Mouse (Mus musculus) hindbrain, embryonic 13.5 days (tissue): ENCODE results near the gene Trpm8. TPM values are rescaled to one million over a fixed set of nuclear protein-coding genes. Genes with fewer than 3 reads are reported as not detected.

ENCODE experiments used
- ATAC-seq: fragments of 200-750 bp; cut with Nextera tagmentation; 2 replicates; pipeline ENCODE4 v1.8.0; 2017; ENCODE audit warnings: moderate TSS enrichment; ENCODE audit not compliant: low FRiP score
- H3K27ac ChIP-seq: fragments of 300-500 bp; sonication (generic); 2 replicates; pipeline ENCODE4 v1.5.1; 2015; ENCODE audit warnings: inconsistent platforms, mild to moderate bottlenecking, moderate library complexity
- H3K27me3 ChIP-seq: fragments of 300-500 bp; sonication (generic); 2 replicates; pipeline ENCODE4 v1.6.1; 2015; ENCODE audit warnings: mild to moderate bottlenecking, inconsistent platforms
- H3K36me3 ChIP-seq: fragments of 300-500 bp; sonication (generic); 2 replicates; pipeline ENCODE4 v1.6.1; 2015; ENCODE audit warnings: mild to moderate bottlenecking, inconsistent platforms
- H3K4me1 ChIP-seq: fragments of 300-500 bp; sonication (generic); replicated peaks from 2 replicates; pipeline ENCODE4 v1.6.1; 2015; ENCODE audit warnings: inconsistent platforms
- H3K4me2 ChIP-seq: fragments of 300-500 bp; sonication (generic); 2 replicates; pipeline ENCODE4 v1.6.1; 2015; ENCODE audit warnings: inconsistent platforms, mild to moderate bottlenecking, moderate library complexity
- H3K4me3 ChIP-seq: fragments of 300-500 bp; sonication (generic); 2 replicates; pipeline ENCODE4 v1.5.1; 2015; ENCODE audit warnings: mild to moderate bottlenecking, inconsistent platforms
- H3K9ac ChIP-seq: fragments of 300-500 bp; sonication (generic); 2 replicates; pipeline ENCODE4 v1.6.1; 2015; ENCODE audit warnings: mild to moderate bottlenecking, inconsistent platforms
- H3K9me3 ChIP-seq: fragments of 300-500 bp; sonication (generic); 2 replicates; pipeline ENCODE4 v1.6.1; 2016; ENCODE audit warnings: inconsistent platforms
- WGBS: fragments of 180-500 bp; shearing (Covaris S2); methylation state at CpG from one replicate; pipeline ENCODE4 v1.1.7; 2015; 5-methylcytosine and 5-hydroxymethylcytosine counted together
- polyA plus RNA-seq: library from polyadenylated mRNA; unstranded; fragments of >200 nt; fragmentation: Nextera tagmentation; extraction: Ambion mirVana; gene quantifications from 2 replicates; pipeline ENCODE4 v1.2.1, GENCODE M21; 2015

Gene Trpm8
- polyA plus RNA-seq, 1 experiment from 2014 or later = 0.04 TPM

DNA sequence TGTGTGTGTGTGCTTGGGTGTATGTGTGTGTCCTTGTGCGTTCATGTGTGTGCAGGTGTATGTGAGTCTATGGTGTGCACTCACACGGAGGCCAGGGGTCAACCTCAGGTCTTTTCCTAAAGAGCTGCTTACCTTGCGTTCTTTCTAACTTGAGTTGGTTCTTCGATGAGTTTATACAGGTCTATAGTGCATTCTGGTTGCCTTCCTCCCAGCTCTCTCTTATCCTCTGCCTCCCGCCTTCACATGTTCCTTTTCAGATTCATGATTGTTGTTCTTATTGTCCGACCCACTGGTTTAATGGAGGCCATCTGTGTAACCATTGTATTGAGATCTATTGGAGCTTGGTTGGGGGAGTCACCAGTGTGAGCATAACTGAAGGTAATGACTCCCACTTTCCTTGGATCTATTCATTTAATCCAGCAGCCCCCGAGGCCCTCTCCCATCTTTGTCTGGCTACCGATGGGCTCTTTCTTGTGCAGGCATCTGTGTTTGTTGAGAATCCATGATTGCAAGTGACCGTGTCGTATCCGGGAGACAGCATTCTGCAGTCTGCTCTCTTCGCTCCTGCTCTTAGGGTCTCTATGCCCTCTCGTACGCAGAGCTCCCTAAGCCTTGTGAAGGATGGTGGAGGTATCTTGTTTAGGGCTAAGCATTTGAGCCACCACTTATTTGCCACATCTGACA is 24.7 kb downstream of the Trpm8 start:
- H3K9ac ChIP-seq = no peak overlapping the region
- H3K36me3 ChIP-seq = no peaks in the 10 kb centered on the region
- H3K4me2 ChIP-seq = no peak overlapping the region
- H3K9me3 ChIP-seq = peaks cover 91% of the 10 kb centered on the region
- H3K4me3 ChIP-seq = no peak overlapping the region
- no peak overlapping the region for H3K27ac ChIP-seq
- H3K4me1 ChIP-seq = no peaks in the 10 kb centered on the region
- H3K27me3 ChIP-seq = no peaks in the 10 kb centered on the region
- 61% methylated on average over 14 of the region's 14 CpGs for WGBS
- no peak for ATAC-seq

DNA sequence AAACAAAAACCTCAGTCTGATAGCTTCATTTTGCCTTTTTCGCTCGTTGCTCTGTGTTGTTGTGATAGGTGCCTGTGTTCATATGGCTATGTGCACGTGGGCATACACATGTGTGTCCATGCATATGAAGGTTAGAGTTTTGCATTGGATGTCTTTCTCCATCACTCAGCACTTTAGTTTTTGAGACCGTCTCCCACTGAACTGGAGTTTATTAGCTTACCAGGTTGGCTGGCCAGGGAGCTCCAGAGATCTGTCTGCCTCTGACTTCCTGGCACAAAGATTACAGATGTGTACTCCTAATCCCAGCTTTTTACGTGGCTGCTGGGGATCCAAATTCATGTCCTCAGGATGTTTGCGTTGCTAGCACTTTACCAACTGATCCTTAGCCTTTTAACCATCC is 26.3 kb downstream of the Trpm8 start:
- peaks cover 91% of the 10 kb centered on the region for H3K9me3 ChIP-seq
- H3K27ac ChIP-seq = no peak overlapping the region
- no peaks in the 10 kb centered on the region for H3K36me3 ChIP-seq
- no peak overlapping the region for H3K9ac ChIP-seq
- H3K4me3 ChIP-seq = no peak overlapping the region
- no peak for ATAC-seq
- no peaks in the 10 kb centered on the region for H3K4me1 ChIP-seq
- 64% methylated on average over 6 of the region's 6 CpGs for whole genome bisulfite sequencing
- no peaks in the 10 kb centered on the region for H3K27me3 ChIP-seq
- H3K4me2 ChIP-seq = no peak overlapping the region

DNA sequence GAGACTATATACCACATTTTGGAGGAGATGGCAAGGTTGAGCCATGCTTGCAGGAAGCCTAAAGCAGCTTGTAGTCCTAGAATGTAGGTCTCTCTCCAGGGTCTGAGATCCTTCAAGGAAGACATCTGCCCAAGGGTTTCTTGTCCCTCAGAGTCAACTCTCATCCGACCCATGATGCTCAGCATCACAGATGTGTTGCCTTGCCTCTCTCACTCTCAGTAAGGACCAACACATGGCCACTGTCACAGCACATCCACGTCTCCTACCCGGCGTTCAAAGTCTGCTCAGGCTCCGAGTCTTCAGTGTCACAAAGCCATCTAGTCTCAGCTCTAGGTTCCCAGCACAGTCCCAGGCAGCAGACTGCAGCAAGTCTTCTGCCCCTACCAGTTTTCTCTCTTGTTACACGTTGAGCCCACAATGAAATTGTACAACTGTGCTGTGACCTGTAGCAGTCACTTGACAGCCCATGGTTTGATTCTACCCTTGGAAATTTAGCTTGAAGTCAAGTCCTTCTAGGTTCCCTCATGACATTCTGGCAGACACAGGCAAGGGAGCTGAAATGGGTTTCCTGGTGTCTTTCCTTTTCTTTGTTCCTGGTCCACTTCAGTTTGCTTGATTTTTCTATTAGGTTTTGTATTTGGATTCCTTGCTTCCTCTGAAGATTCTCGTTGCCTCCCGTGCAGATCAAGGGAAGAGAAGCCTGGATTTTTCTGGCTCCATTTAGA is 27.0 kb downstream of the Trpm8 start:
- Histone ChIP-seq H3K36me3 (no peaks in the 10 kb centered on the region), H3K9ac (no peak overlapping the region), H3K9me3 (peaks cover 91% of the 10 kb centered on the region), H3K4me1 (no peaks in the 10 kb centered on the region), H3K4me2 (no peak overlapping the region), H3K27me3 (no peaks in the 10 kb centered on the region), H3K27ac (no peak overlapping the region), H3K4me3 (no peak overlapping the region)
- no peak for ATAC-seq
- 63% methylated on average over 8 of the region's 8 CpGs for WGBS

DNA sequence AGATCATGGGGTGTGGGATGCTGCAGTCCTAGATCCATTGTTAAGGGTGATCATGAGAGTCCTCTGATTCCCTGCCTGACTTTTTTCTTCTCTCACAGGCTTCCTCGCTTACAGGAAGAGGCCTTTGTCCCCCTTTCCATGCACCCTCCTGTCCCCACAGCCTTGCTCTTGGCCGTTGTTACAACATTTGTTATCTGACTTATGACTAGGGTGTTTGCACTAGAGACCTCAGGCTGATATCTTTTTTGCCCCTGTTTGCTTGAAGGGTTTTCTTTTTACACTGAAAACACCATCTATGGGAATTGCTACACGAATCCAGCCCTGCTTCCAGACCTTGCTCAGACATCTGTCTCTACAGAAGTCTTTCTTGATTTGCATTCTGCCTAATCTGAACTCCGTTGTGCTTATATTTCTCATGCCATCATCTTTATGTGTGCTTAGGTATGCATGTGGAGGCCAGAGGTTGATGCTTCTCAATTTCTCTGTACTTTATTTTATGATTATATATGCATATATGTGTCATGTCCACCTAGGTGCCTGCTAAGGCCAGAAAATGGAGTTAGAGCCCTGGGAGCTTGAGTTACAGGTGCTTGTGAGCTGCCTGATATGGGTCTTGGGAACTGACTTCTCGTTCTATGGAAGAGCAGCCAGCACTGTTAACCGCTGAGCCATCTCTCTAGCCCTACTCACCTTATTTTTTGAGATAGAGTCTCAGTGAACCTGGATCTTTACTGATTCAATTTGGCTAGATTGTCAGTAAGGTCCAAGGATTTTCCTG is 27.7 kb downstream of the Trpm8 start:
- Histone ChIP-seq H3K4me2 (no peak overlapping the region), H3K27ac (no peak overlapping the region), H3K4me3 (no peak overlapping the region), H3K9ac (no peak overlapping the region), H3K4me1 (no peaks in the 10 kb centered on the region), H3K36me3 (no peaks in the 10 kb centered on the region), H3K9me3 (peaks cover 91% of the 10 kb centered on the region), H3K27me3 (no peaks in the 10 kb centered on the region)
- ATAC-seq = no peak
- 51% methylated on average over 6 of the region's 6 CpGs for WGBS

DNA sequence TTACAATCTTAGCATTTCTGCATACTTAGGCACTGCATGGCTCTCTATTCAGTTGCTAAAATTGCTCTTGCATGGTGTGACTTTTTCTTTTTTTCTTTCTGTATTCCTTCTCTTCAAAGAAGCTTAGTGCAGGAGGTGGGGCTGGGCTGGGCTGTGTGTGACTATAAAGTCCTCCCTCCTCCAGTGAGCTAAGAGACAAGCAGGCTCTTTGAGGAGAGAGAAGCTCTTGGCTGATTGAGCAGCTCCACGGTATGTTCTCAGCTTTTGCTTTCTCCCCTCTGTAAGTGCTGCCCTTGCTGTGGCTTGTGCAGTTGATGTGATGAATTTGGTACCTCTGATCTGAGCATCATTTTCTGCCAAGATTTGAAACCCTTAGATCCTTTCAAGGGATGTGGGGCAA is 29.1 kb downstream of the Trpm8 start:
- Histone ChIP-seq H3K27me3 (no peaks in the 10 kb centered on the region), H3K4me2 (no peak overlapping the region), H3K9ac (no peak overlapping the region), H3K4me1 (no peaks in the 10 kb centered on the region), H3K36me3 (no peaks in the 10 kb centered on the region), H3K9me3 (peaks cover 82% of the 10 kb centered on the region), H3K27ac (no peak overlapping the region), H3K4me3 (no peak overlapping the region)
- 66% methylated on average over 1 of the region's 1 CpGs for WGBS
- no peak for ATAC-seq

DNA sequence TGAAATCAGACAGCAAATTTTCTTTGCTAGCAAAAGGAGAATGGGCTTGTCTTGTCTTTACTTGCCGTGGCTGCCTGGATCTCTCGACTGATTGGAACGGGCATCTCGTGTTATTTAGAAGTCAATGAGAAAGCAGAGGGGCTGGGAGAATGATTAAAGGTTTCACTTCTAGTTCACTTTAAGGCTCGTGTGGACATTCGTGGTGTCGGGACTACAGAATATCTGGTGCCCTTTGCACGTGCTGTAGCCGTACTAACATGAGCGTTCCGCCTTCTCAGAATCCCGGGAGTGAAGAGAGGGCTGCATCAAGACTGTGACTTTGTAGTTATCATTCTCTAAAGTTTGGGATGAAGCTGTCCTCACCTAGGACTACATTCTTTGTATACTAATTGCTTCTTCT is 29.7 kb downstream of the Trpm8 start:
- H3K4me2 ChIP-seq = no peak overlapping the region
- H3K9me3 ChIP-seq = peaks cover 76% of the 10 kb centered on the region
- no peak overlapping the region for H3K4me3 ChIP-seq
- no peak for ATAC-seq
- H3K4me1 ChIP-seq = no peaks in the 10 kb centered on the region
- H3K36me3 ChIP-seq = no peaks in the 10 kb centered on the region
- no peak overlapping the region for H3K27ac ChIP-seq
- H3K27me3 ChIP-seq = no peaks in the 10 kb centered on the region
- WGBS = 65% methylated on average over 12 of the region's 12 CpGs
- no peak overlapping the region for H3K9ac ChIP-seq

DNA sequence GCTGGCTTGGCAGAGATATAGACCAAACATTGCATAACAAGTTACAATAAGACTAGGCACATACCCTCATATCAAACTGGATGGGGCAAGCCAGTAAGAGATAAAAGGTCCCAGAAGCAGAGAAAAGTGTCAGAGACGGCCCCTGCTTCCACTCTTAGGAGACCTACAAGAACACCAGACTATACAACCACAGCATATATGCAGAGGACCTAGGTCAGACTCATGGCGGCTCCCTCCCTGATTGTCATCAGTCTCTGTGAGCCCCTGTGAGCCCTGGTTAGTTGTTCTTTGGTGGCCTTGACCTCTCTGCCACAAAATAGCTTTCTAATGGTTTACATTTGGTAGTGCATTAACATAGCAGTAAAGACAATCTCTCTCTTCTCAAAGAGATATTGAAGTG is 31.6 kb downstream of the Trpm8 start:
- Histone ChIP-seq H3K27ac (no peak overlapping the region), H3K9me3 (peaks cover 61% of the 10 kb centered on the region), H3K4me3 (no peak overlapping the region), H3K9ac (no peak overlapping the region), H3K36me3 (no peaks in the 10 kb centered on the region), H3K4me1 (no peaks in the 10 kb centered on the region), H3K27me3 (no peaks in the 10 kb centered on the region), H3K4me2 (no peak overlapping the region)
- 54% methylated on average over 2 of the region's 2 CpGs for WGBS
- ATAC-seq = no peak

DNA sequence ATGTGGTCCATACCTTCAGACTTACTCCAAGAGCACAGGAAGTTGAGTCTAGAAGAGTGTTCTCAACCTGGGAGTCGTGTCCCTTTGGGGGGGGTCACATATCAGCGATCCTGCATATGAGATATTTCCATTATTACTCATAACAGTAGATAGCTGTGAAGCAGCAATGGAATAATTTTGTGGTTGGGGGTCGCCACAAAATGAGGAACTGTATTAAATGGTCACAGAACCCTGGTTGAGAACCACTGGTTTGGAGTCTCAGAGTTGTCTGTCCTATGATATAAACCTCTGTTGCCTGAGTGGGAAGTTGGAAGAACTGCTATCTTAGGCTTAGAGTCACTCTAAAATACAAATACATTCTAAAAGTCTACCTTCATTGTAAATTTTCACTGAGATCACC is 32.4 kb downstream of the Trpm8 start:
- H3K4me3 ChIP-seq = no peak overlapping the region
- WGBS = 56% methylated on average over 3 of the region's 3 CpGs
- no peak overlapping the region for H3K9ac ChIP-seq
- H3K4me2 ChIP-seq = no peak overlapping the region
- H3K27me3 ChIP-seq = no peaks in the 10 kb centered on the region
- H3K4me1 ChIP-seq = no peaks in the 10 kb centered on the region
- peaks cover 54% of the 10 kb centered on the region for H3K9me3 ChIP-seq
- no peaks in the 10 kb centered on the region for H3K36me3 ChIP-seq
- no peak overlapping the region for H3K27ac ChIP-seq
- no peak for ATAC-seq

DNA sequence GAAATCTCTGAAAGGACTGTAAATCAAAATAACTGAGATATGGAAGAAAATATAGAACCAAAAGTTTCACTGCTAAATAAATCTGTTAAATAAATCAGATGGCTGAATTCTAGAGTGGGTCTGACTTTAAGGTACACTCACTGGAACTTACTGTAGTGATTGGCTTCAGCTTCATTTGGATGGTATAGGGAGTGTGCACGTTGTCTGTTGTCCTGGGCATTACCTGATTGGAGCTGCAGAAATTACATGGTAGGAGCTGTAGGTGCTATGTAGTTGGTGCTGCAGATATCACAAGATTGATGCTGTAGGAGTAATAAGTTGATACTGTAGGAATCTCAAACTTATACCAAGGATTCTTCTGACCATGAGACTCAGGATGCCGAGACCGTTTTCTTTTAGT is 32.9 kb downstream of the Trpm8 start:
- Histone ChIP-seq H3K9ac (no peak overlapping the region), H3K4me2 (no peak overlapping the region), H3K9me3 (peaks cover 50% of the 10 kb centered on the region), H3K27ac (no peak overlapping the region), H3K36me3 (no peaks in the 10 kb centered on the region), H3K4me1 (no peaks in the 10 kb centered on the region), H3K27me3 (no peaks in the 10 kb centered on the region), H3K4me3 (no peak overlapping the region)
- no peak for ATAC-seq
- WGBS = 62% methylated on average over 3 of the region's 3 CpGs

DNA sequence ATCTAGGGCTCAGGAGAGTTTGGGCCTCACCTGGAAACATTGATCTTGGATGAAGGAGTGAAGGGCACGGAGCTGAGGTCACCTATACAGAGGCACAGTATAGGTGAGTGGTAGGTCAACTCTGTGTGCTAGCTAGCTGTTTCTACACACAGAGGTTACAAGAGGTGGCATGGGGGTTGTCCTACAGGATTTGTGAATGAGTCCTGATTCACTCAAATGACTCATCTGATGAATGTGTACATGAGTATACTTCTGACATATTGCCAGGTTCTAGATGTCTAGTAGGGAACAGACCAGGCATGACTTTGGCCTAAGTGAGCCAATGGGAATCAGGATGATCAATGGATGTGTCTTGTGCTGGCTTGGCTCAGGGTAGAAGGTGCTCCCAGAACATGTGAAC is 39.8 kb downstream of the Trpm8 start:
- no peak overlapping the region for H3K4me3 ChIP-seq
- 80% methylated on average over 1 of the region's 1 CpGs for WGBS
- H3K9me3 ChIP-seq = no peaks in the 10 kb centered on the region
- H3K9ac ChIP-seq = no peak overlapping the region
- ATAC-seq = no peak
- no peaks in the 10 kb centered on the region for H3K4me1 ChIP-seq
- H3K4me2 ChIP-seq = no peak overlapping the region
- H3K27me3 ChIP-seq = no peaks in the 10 kb centered on the region
- no peaks in the 10 kb centered on the region for H3K36me3 ChIP-seq
- H3K27ac ChIP-seq = no peak overlapping the region

DNA sequence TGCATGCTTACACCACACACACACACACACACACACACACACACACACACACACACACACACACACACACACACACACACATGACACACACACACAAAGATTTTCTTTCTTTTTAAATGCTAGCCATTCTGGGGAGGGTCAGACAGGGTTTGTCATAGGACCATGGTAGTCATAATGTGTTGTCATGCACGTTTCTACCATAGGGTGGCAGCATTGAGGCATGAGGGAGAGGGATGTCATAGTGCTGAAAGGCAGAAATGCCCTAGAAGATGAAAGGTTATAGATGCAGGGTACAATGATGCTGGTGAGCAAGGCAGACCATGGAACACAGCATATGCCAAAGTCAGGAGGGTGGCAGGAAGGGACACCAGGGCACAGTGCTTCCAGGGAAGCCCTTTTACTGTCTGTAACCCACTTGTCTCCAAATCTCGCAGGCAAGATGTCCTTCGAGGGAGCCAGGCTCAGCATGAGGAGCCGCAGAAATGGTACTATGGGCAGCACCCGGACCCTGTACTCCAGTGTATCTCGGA is 41.1 kb downstream of the Trpm8 start:
- Histone ChIP-seq H3K9me3 (no peaks in the 10 kb centered on the region), H3K27me3 (no peaks in the 10 kb centered on the region), H3K4me1 (no peaks in the 10 kb centered on the region), H3K4me2 (no peak overlapping the region), H3K27ac (no peak overlapping the region), H3K4me3 (no peak overlapping the region), H3K9ac (no peak overlapping the region), H3K36me3 (no peaks in the 10 kb centered on the region)
- ATAC-seq = no peak
- WGBS = 75% methylated on average over 6 of the region's 6 CpGs

DNA sequence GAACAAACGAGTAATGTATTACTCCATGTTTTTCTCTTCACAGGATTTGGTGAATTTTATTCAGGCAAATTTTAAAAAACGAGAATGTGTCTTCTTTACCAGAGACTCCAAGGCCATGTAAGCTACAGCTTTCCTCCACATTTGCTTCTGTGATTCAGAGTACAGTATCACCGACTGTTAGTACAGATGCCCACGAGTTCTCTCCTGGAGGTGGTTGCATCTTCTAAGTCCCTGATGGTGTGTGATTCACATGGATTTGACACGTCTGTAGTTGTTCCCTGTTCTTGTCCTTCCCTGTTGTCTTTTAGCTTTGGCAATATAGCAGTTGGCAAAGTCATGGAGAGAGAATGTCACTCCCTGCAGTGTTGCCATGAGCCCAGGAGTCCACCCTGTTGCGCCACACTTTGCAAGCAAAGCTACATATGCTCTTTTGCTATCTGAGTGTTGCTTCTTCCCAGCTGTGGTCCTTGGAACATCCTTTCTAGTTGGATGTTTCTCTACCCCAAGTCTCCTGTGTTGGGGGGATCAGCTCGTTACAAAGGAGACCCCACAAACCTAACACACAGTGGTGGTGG is 43.4 kb downstream of the Trpm8 start:
- Histone ChIP-seq H3K4me3 (no peak overlapping the region), H3K9me3 (no peaks in the 10 kb centered on the region), H3K27ac (no peak overlapping the region), H3K27me3 (no peaks in the 10 kb centered on the region), H3K4me2 (no peak overlapping the region), H3K36me3 (no peaks in the 10 kb centered on the region), H3K4me1 (no peaks in the 10 kb centered on the region), H3K9ac (no peak overlapping the region)
- no peak for ATAC-seq
- 76% methylated on average over 7 of the region's 7 CpGs for WGBS
